ENCODE assay signal across 8 mouse cellular contexts in the genomic region with DNA sequence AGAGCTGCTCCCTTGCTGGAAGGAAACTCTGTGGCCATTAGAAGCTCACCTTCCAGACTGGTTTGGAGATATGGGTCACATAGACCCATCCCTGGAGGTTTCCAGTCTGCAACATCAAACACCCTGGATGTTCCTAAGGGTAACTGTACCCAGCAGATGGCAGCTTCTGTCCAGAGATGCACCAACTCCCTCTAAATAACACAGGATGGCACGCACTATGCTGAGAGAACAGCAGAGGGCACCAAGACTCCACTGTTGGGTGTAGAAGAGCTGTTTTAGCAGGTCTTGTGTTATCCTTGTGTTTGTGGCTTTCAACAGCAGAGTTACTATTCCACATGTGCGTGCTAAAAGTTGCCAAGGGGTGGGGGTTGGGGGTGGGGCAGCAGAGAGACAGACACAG. TPM values are rescaled to one million over a fixed set of nuclear protein-coding genes. Genes with fewer than 3 reads are reported as not detected.
DNase-seq lines count a peak whose midpoint lies in the region; ATAC-seq and TF ChIP-seq lines count a peak whose summit lies in the region.

No protein-coding gene starts in this region.

- no peak overlapping the region for H3K9ac ChIP-seq in heart, embryonic 11.5 days (ENCODE audit: low read depth, low read length)
- H3K9ac ChIP-seq in intestine, postnatal 0 days (ENCODE audit: low read depth, low read length): no peak overlapping the region
- H3K9ac ChIP-seq in midbrain, embryonic 13.5 days (replicated peaks): no peak overlapping the region

- no peak for ATAC-seq in heart, embryonic 11.5 days (replicated peaks; ENCODE audit: insufficient number of reproducible peaks, low FRiP score, low TSS enrichment)
- ATAC-seq in intestine, postnatal 0 days: no peak
- ATAC-seq in midbrain, embryonic 13.5 days: peak; percentile 92

- WGBS in heart, embryonic 11.5 days (ENCODE audit: insufficient replicate concordance): 5% methylated on average over 2 of the region's 2 CpGs
- 7% methylated on average over 2 of the region's 2 CpGs for WGBS in intestine, postnatal 0 days
- 9% methylated on average over 2 of the region's 2 CpGs for WGBS in midbrain, embryonic 13.5 days

- H3K36me3 ChIP-seq in heart, embryonic 11.5 days (ENCODE audit: control insufficient read depth, insufficient read depth, low read length): no peaks in the 10 kb centered on the region
- H3K36me3 ChIP-seq in intestine, postnatal 0 days (ENCODE audit: control insufficient read depth, insufficient read depth): no peaks in the 10 kb centered on the region
- no peaks in the 10 kb centered on the region for H3K36me3 ChIP-seq in midbrain, embryonic 13.5 days

- no peak overlapping the region for H3K4me2 ChIP-seq in heart, embryonic 11.5 days
- no peak overlapping the region for H3K4me2 ChIP-seq in intestine, postnatal 0 days (replicated peaks; ENCODE audit: low read depth)
- no peak overlapping the region for H3K4me2 ChIP-seq in midbrain, embryonic 13.5 days (replicated peaks)

- H3K27me3 ChIP-seq in heart, embryonic 11.5 days (ENCODE audit: control insufficient read depth, insufficient read depth, low read length): no peaks in the 10 kb centered on the region
- no peaks in the 10 kb centered on the region for H3K27me3 ChIP-seq in intestine, postnatal 0 days (replicated peaks; ENCODE audit: control insufficient read depth, insufficient read depth, low read length)
- H3K27me3 ChIP-seq in midbrain, embryonic 13.5 days: no peaks in the 10 kb centered on the region

- H3K4me1 ChIP-seq in heart, embryonic 11.5 days (ENCODE audit: control insufficient read depth, insufficient read depth, low read length): no peaks in the 10 kb centered on the region
- H3K4me1 ChIP-seq in intestine, postnatal 0 days (replicated peaks; ENCODE audit: control insufficient read depth, insufficient read depth, low read length): no peaks in the 10 kb centered on the region
- H3K4me1 ChIP-seq in midbrain, embryonic 13.5 days (replicated peaks): peaks cover 7% of the 10 kb centered on the region

- peak; percentile 95 for DNase-seq in heart, adult 11 months
- DNase-seq in embryo, embryonic 10 days (ENCODE audit: low spot score): peak; percentile 93
- peak; percentile 59 for DNase-seq in gastrocnemius, postnatal 25 days
- peak; percentile 94 for DNase-seq in left cerebral cortex, postnatal 14 days (ENCODE audit: low spot score in 2 of 2)
- DNase-seq in spleen, postnatal 10 days (ENCODE audit: low spot score in 2 of 2): peak; percentile 11 to 69

- H3K9me3 ChIP-seq in heart, embryonic 11.5 days (replicated peaks; ENCODE audit: control insufficient read depth, low read length): no peaks in the 10 kb centered on the region
- no peaks in the 10 kb centered on the region for H3K9me3 ChIP-seq in intestine, postnatal 0 days (ENCODE audit: control insufficient read depth)
- H3K9me3 ChIP-seq in midbrain, embryonic 13.5 days: no peaks in the 10 kb centered on the region

- peak; percentile 96 for TF ChIP-seq CTCF in intestine, postnatal 0 days (IDR thresholded peaks at IDR 0.05; ENCODE audit: low read depth)

- intact Hi-C loops in left cerebral cortex, postnatal 14 days (cut with DNase I): loop anchor here (1.0 to 10.0 kb wide), 5 partner anchors 180 to 774 kb away; partner anchors contain the start of genes Adamts18 and Wwox

- no peak overlapping the region for H3K27ac ChIP-seq in heart, embryonic 11.5 days (ENCODE audit: low read depth, low read length)
- H3K27ac ChIP-seq in intestine, postnatal 0 days (ENCODE audit: low read depth, low read length): no peak overlapping the region
- no peak overlapping the region for H3K27ac ChIP-seq in midbrain, embryonic 13.5 days

- no peak overlapping the region for H3K4me3 ChIP-seq in heart, embryonic 11.5 days (ENCODE audit: low read depth, low read length)
- H3K4me3 ChIP-seq in intestine, postnatal 0 days (ENCODE audit: low read depth, low read length): no peak overlapping the region
- no peak overlapping the region for H3K4me3 ChIP-seq in midbrain, embryonic 13.5 days (replicated peaks)

RNA-seq across cellular contexts. Expression of gene Syce1l, which starts 21.5 kb away (rescaled TPM):
- not detected in 2 replicates for polyA plus RNA-seq in heart, embryonic 11.5 days (2014; fragmentation: Nextera tagmentation; extraction: Ambion mirVana)
- not detected for total RNA-seq in gastrocnemius, postnatal 25 days (2021)
- not detected in 2 replicates for polyA plus RNA-seq in intestine, postnatal 0 days (2015; fragmentation: Nextera tagmentation; extraction: Ambion mirVana)
- total RNA-seq in left cerebral cortex, postnatal 14 days (2021): not detected
- 0.23 TPM in 1 of 2 replicates, not detected in the other for polyA plus RNA-seq in midbrain, embryonic 13.5 days (2015; fragmentation: Nextera tagmentation; extraction: Ambion mirVana)

RNA-seq across cellular contexts. Expression of gene Mon1b, which starts 29.2 kb away (rescaled TPM):
- polyA plus RNA-seq in heart, embryonic 11.5 days (2014; fragmentation: Nextera tagmentation; extraction: Ambion mirVana): 4.4 and 5.9 TPM in 2 replicates
- 1 to 10 TPM; 2.5 to 2.9 TPM for total RNA-seq in gastrocnemius, postnatal 25 days (2021)
- 3.5 and 4.1 TPM in 2 replicates for polyA plus RNA-seq in intestine, postnatal 0 days (2015; fragmentation: Nextera tagmentation; extraction: Ambion mirVana)
- total RNA-seq in left cerebral cortex, postnatal 14 days (2021): 10 to 100 TPM; 19.4 to 21.4 TPM
- 11.4 and 12.3 TPM in 2 replicates for polyA plus RNA-seq in midbrain, embryonic 13.5 days (2015; fragmentation: Nextera tagmentation; extraction: Ambion mirVana)

Comparison
In these comparisons a context has a peak if more than half of its experiments do, and no peak if none do; other contexts are left out.
1. DNase-seq: peak in every context shown above with its lines; median percentile 95 in heart, adult 11 months; 94 in left cerebral cortex, postnatal 14 days; 93 in embryo, embryonic 10 days; 59 in gastrocnemius, postnatal 25 days; 40 in spleen, postnatal 10 days.